Mouse (Mus musculus): ENCODE results near the gene Eif3d. TPM values are rescaled to one million over a fixed set of nuclear protein-coding genes. Genes with fewer than 3 reads are reported as not detected.

Gene Eif3d
- polyA plus RNA-seq, 1 experiment = 91.2 TPM

DNA sequence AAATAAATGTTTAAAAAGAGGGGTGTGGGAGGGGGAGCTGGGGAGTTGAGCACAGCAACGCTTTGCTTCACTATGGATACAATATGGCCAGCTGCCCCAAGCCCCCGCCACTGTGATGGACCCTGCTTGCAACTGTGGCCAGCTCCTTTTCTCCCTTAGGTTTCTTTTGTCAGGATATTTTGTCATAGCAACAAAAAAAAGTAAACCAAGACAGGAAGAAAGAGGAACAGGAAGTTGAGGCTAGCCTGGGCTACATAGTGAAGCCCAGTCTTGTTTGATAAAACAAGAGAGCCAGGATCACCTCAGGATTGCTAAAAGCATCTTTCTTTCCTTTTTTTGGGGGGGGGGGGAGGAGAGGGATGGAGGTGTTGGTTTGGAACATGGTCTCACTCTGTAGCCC lies 45.4 kb downstream of the Eif3d start:
- H3K4me3 ChIP-seq (replicated peaks; ENCODE audit: extremely low read depth, low read depth, low read length) = no peak overlapping the region
- no peak for DNase-seq
- WGBS = 98% methylated on average over 2 of the region's 2 CpGs
- no peaks in the 10 kb centered on the region; the same call in 1 of the 2 replicates for H3K4me1 ChIP-seq (ENCODE audit: control insufficient read depth, insufficient read depth, low read length)
- no peak for TF ChIP-seq POLR2A (IDR thresholded peaks at IDR 0.05; ENCODE audit: borderline replicate concordance, extremely low read depth, low read depth, low read length)
- TF ChIP-seq CTCF (IDR thresholded peaks at IDR 0.05; ENCODE audit: insufficient read depth, low read length) = no peak

- 58% methylated on average over 9 of the region's 9 CpGs for WGBS
- no peak for TF ChIP-seq POLR2A (IDR thresholded peaks at IDR 0.05; ENCODE audit: borderline replicate concordance, extremely low read depth, low read depth, low read length)
- no peak for TF ChIP-seq CTCF (IDR thresholded peaks at IDR 0.05; ENCODE audit: insufficient read depth, low read length)
Measured at GRCm38 (mm10) chr15:77923267-77924035, 47.2 kb downstream of the Eif3d start.

GRCm38 (mm10) chr15:77922710-77923109 lies 47.9 kb downstream of the Eif3d start:
- Histone ChIP-seq H3K4me1 (ENCODE audit: control insufficient read depth, insufficient read depth, low read length) (peaks cover 4% of the 10 kb centered on the region; the same call in 1 of the 2 replicates), H3K4me3 (replicated peaks; ENCODE audit: extremely low read depth, low read depth, low read length) (no peak overlapping the region)
- 72% methylated on average over 9 of the region's 9 CpGs for WGBS
- DNase-seq = no peak
- TF ChIP-seq CTCF (IDR thresholded peaks at IDR 0.05; ENCODE audit: insufficient read depth, low read length) (no peak), POLR2A (IDR thresholded peaks at IDR 0.05; ENCODE audit: borderline replicate concordance, extremely low read depth, low read depth, low read length) (no peak)

More at GRCm38 (mm10) chr15:77923267-77924035, 47.2 kb downstream of the Eif3d start:
- Histone ChIP-seq H3K4me3 (replicated peaks; ENCODE audit: extremely low read depth, low read depth, low read length) (no peak overlapping the region), H3K4me1 (ENCODE audit: control insufficient read depth, insufficient read depth, low read length) (peaks cover 4% of the 10 kb centered on the region; the same call in 1 of the 2 replicates)
- no peak for DNase-seq

GRCm38 (mm10) chr15:77921636-77922035 lies 49.0 kb downstream of the Eif3d start:
- no peak for TF ChIP-seq POLR2A (IDR thresholded peaks at IDR 0.05; ENCODE audit: borderline replicate concordance, extremely low read depth, low read depth, low read length)
- TF ChIP-seq CTCF (IDR thresholded peaks at IDR 0.05; ENCODE audit: insufficient read depth, low read length) = no peak
- no peak overlapping the region for H3K4me3 ChIP-seq (replicated peaks; ENCODE audit: extremely low read depth, low read depth, low read length)
- peaks cover 4% of the 10 kb centered on the region; the same call in 1 of the 2 replicates for H3K4me1 ChIP-seq (ENCODE audit: control insufficient read depth, insufficient read depth, low read length)
- DNase-seq = no peak
- WGBS = 77% methylated on average over 6 of the region's 6 CpGs

GRCm38 (mm10) chr15:77920511-77921462 lies 49.8 kb downstream of the Eif3d start:
- Histone ChIP-seq H3K4me3 (replicated peaks; ENCODE audit: extremely low read depth, low read depth, low read length) (no peak overlapping the region), H3K4me1 (ENCODE audit: control insufficient read depth, insufficient read depth, low read length) (peaks cover 4% of the 10 kb centered on the region; the same call in 1 of the 2 replicates)
- DNase-seq = no peak
- 70% methylated on average over 10 of the region's 10 CpGs for WGBS
- TF ChIP-seq CTCF (IDR thresholded peaks at IDR 0.05; ENCODE audit: insufficient read depth, low read length) (no peak), POLR2A (IDR thresholded peaks at IDR 0.05; ENCODE audit: borderline replicate concordance, extremely low read depth, low read depth, low read length) (no peak)

- Histone ChIP-seq H3K4me3 (replicated peaks; ENCODE audit: extremely low read depth, low read depth, low read length) (no peak overlapping the region), H3K4me1 (ENCODE audit: control insufficient read depth, insufficient read depth, low read length) (peaks cover 4% of the 10 kb centered on the region)
- TF ChIP-seq CTCF (IDR thresholded peaks at IDR 0.05; ENCODE audit: insufficient read depth, low read length) = no peak
- no peak for TF ChIP-seq POLR2A (IDR thresholded peaks at IDR 0.05; ENCODE audit: borderline replicate concordance, extremely low read depth, low read depth, low read length)
- 42% methylated on average over 12 of the region's 12 CpGs for WGBS
- DNase-seq = no peak
Measured at GRCm38 (mm10) chr15:77919441-77919840, 51.2 kb downstream of the Eif3d start.

- Histone ChIP-seq H3K4me3 (replicated peaks; ENCODE audit: extremely low read depth, low read depth, low read length) (no peak overlapping the region), H3K4me1 (ENCODE audit: control insufficient read depth, insufficient read depth, low read length) (peaks cover 12% of the 10 kb centered on the region)
- peak; percentile 90 for DNase-seq
- 31% methylated on average over 8 of the region's 8 CpGs for WGBS
- TF ChIP-seq CTCF (IDR thresholded peaks at IDR 0.05; ENCODE audit: insufficient read depth, low read length) (peak; percentile 93), POLR2A (IDR thresholded peaks at IDR 0.05; ENCODE audit: borderline replicate concordance, extremely low read depth, low read depth, low read length) (no peak)
Measured at GRCm38 (mm10) chr15:77916851-77917544, 53.6 kb downstream of the Eif3d start.

DNA sequence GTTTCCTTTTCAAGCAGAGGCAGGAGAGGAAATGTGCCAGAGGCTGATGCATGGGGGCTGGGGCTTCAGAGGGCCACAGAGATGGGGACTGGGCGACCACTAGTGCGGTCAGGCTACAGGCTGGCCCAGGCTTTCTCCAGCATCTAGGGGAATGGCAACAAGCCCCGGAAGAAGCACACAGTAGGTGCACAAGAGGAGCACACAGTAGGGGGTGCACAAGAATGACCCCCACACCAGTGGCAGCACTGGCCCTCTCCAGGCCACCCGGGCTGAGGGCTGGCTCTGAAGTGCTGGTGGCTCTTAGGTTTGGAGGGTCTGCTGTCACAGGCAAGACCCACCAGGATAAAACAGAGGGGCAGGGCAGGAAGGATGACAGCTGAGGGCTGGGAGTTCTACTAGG lies 55.3 kb downstream of the Eif3d start:
- no peak for TF ChIP-seq POLR2A (IDR thresholded peaks at IDR 0.05; ENCODE audit: borderline replicate concordance, extremely low read depth, low read depth, low read length)
- TF ChIP-seq CTCF (IDR thresholded peaks at IDR 0.05; ENCODE audit: insufficient read depth, low read length) = no peak
- H3K4me1 ChIP-seq (ENCODE audit: control insufficient read depth, insufficient read depth, low read length) = peaks cover 16% of the 10 kb centered on the region
- H3K4me3 ChIP-seq (replicated peaks; ENCODE audit: extremely low read depth, low read depth, low read length) = no peak overlapping the region
- WGBS = 97% methylated on average over 4 of the region's 4 CpGs
- DNase-seq = no peak

DNA sequence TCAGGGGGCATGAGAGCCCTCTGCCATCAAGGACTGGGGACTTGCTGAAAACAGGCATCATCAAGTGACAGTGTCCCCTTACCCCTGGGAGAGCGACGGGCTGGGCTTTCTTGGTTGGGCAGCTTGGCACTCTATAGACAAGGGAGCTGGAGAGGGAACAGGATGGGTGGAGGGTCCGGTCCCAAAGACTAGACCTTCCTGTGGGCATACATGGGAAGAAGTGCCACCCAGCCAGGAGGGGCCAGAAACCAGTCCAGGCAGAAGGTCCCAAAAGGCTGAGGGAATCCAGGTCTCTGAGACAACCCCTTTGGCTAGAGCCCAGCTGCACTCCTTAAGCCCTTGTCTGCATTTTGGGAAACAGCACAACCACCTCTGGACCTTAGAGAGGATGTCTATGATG lies 56.1 kb downstream of the Eif3d start:
- TF ChIP-seq POLR2A (IDR thresholded peaks at IDR 0.05; ENCODE audit: borderline replicate concordance, extremely low read depth, low read depth, low read length) (peak; percentile 37; the same call in 1 of the 2 replicates), CTCF (IDR thresholded peaks at IDR 0.05; ENCODE audit: insufficient read depth, low read length) (no peak)
- Histone ChIP-seq H3K4me3 (replicated peaks; ENCODE audit: extremely low read depth, low read depth, low read length) (no peak overlapping the region), H3K4me1 (ENCODE audit: control insufficient read depth, insufficient read depth, low read length) (peaks cover 14% of the 10 kb centered on the region)
- WGBS = 69% methylated on average over 3 of the region's 3 CpGs
- DNase-seq = no peak
